In genomic region chr11:120234136-120234775, GRCm38 (mm10) we compare ENCODE assay signal across 8 mouse cellular contexts. TPM values are rescaled to one million over a fixed set of nuclear protein-coding genes. Genes with fewer than 3 reads are reported as not detected.
A peak's percentile ranks its signal among the peaks of the same experiment; 100 is the strongest.
DNase-seq lines count a peak whose midpoint lies in the region; ATAC-seq lines count a peak whose summit lies in the region.

No protein-coding gene starts in this region.

- peak overlapping the region; percentile 100 for H3K9ac ChIP-seq in forebrain, embryonic 14.5 days (ENCODE audit: low read length)
- peak overlapping the region; percentile 100 for H3K9ac ChIP-seq in intestine, embryonic 16.5 days (ENCODE audit: low read depth, low read length)

- DNase-seq in ovary, postnatal 36 days (ENCODE audit: low spot score) = peak; percentile 59
- no peak for DNase-seq in ovary, postnatal 14 days (ENCODE audit: low spot score)
- no peak for DNase-seq in forebrain, embryonic 14.5 days (ENCODE audit: low spot score)
- DNase-seq in lung, postnatal 10 days = peak; percentile 59
- peak; percentile 47 for DNase-seq in splenic B cell, adult 2 months (ENCODE audit: low read depth, low spot score)
- DNase-seq in right cerebral cortex, postnatal 36 days (ENCODE audit: low spot score in 2 of 2) = no peak

- H3K36me3 ChIP-seq in forebrain, embryonic 14.5 days (ENCODE audit: control insufficient read depth, insufficient read depth, low read length) = 0 out of 2 replicates have a peak, but pooled peaks cover 4% of the 10 kb centered on the region
- H3K36me3 ChIP-seq in intestine, embryonic 16.5 days (ENCODE audit: control insufficient read depth, insufficient read depth, low read length) = no peaks in the 10 kb centered on the region
- H3K36me3 ChIP-seq in splenic B cell, adult 2 months (ENCODE audit: control insufficient read depth, insufficient read depth, low read length, poor library complexity, severe bottlenecking) = no peaks in the 10 kb centered on the region

- H3K4me1 ChIP-seq in brown adipose tissue, adult 24 weeks (ENCODE audit: control insufficient read depth, insufficient read depth, insufficient read length, low read length) = peaks cover 10% of the 10 kb centered on the region
- H3K4me1 ChIP-seq in forebrain, embryonic 14.5 days (ENCODE audit: control insufficient read depth, insufficient read depth, low read length) = peaks cover 20% of the 10 kb centered on the region
- peaks cover 21% of the 10 kb centered on the region for H3K4me1 ChIP-seq in intestine, embryonic 16.5 days (ENCODE audit: control insufficient read depth, insufficient read depth, low read length)

- H3K27ac ChIP-seq in brown adipose tissue, adult 24 weeks (replicated peaks; ENCODE audit: low read depth, low read length) = peak overlapping the region; percentile 83
- H3K27ac ChIP-seq in forebrain, embryonic 14.5 days (ENCODE audit: low read depth, low read length) = peak overlapping the region; percentile 97
- H3K27ac ChIP-seq in intestine, embryonic 16.5 days (ENCODE audit: low read length) = peak overlapping the region; percentile 89

- peak overlapping the region; percentile 99 for H3K4me2 ChIP-seq in forebrain, embryonic 14.5 days (ENCODE audit: low read length)
- peak overlapping the region; percentile 96 for H3K4me2 ChIP-seq in intestine, embryonic 16.5 days (ENCODE audit: low read depth, low read length)

- under 1% methylated on average over 52 of the region's 52 CpGs for WGBS in forebrain, embryonic 14.5 days
- under 1% methylated on average over 52 of the region's 52 CpGs for WGBS in intestine, embryonic 16.5 days

- H3K4me3 ChIP-seq in brown adipose tissue, adult 24 weeks (ENCODE audit: insufficient read depth, low read depth, low read length) = peak overlapping the region; percentile 87
- H3K4me3 ChIP-seq in forebrain, embryonic 14.5 days (ENCODE audit: low read depth, low read length) = peak overlapping the region; percentile 91
- peak overlapping the region; percentile 77 for H3K4me3 ChIP-seq in intestine, embryonic 16.5 days (ENCODE audit: low read length)

- H3K27me3 ChIP-seq in forebrain, embryonic 14.5 days (replicated peaks; ENCODE audit: control insufficient read depth, insufficient read depth, low read length) = no peaks in the 10 kb centered on the region
- no peaks in the 10 kb centered on the region for H3K27me3 ChIP-seq in intestine, embryonic 16.5 days (replicated peaks; ENCODE audit: control insufficient read depth, insufficient read depth, low read length)
- peaks cover 3% of the 10 kb centered on the region for H3K27me3 ChIP-seq in splenic B cell, adult 2 months (ENCODE audit: control insufficient read depth, insufficient read depth, low read length, poor library complexity, severe bottlenecking)

- no peak for ATAC-seq in forebrain, embryonic 14.5 days
- no peak for ATAC-seq in intestine, embryonic 16.5 days

- no peaks in the 10 kb centered on the region for H3K9me3 ChIP-seq in forebrain, embryonic 14.5 days (replicated peaks; ENCODE audit: control insufficient read depth, low read length)
- no peaks in the 10 kb centered on the region for H3K9me3 ChIP-seq in intestine, embryonic 16.5 days (ENCODE audit: control insufficient read depth, low read length)

RNA-seq across cellular contexts. Expression of gene Bahcc1, which starts 1.5 kb away (rescaled TPM):
- polyA plus RNA-seq in brown adipose tissue, adult 24 weeks (2012; ENCODE audit: insufficient read depth, insufficient read length, missing spikeins) = 5.7 and 5.9 TPM in 2 replicates
- polyA plus RNA-seq in forebrain, embryonic 14.5 days (2014; fragmentation: Nextera tagmentation; extraction: Ambion mirVana) = 12.6 and 14.5 TPM in 2 replicates
- polyA plus RNA-seq in intestine, embryonic 16.5 days (2015; fragmentation: Nextera tagmentation; extraction: Ambion mirVana) = 4.9 and 5.7 TPM in 2 replicates

Comparison
In these comparisons a context has a peak if more than half of its experiments do, and no peak if none do; other contexts are left out.
1. DNase-seq: peak in ovary, postnatal 36 days (single experiment), lung, postnatal 10 days (single experiment) and splenic B cell, adult 2 months (single experiment); none in ovary, postnatal 14 days (single experiment), forebrain, embryonic 14.5 days (single experiment) and right cerebral cortex, postnatal 36 days (0 of 2).
2. Peak in every context shown above with its lines, with median percentiles within 50 percentile points of each other: H3K27ac ChIP-seq and H3K4me3 ChIP-seq.